In genomic region chr6:98994902-98995301, GRCm38 (mm10) we compare ENCODE assay signal across 16 mouse cellular contexts.
A peak's percentile ranks its signal among the peaks of the same experiment; 100 is the strongest.
DNase-seq lines count a peak whose midpoint lies in the region; ATAC-seq and TF ChIP-seq lines count a peak whose summit lies in the region.
"Had no signal": no experiment of that assay in that cellular context is flagged by ENCODE, and none has a peak within 500 bp of the region (broad histone marks: within the 10 kb centered on the region; RNA-seq: fewer than 3 reads in every experiment).

No protein-coding gene starts in this region.

- 71% methylated on average over 4 of the region's 4 CpGs for WGBS in liver, postnatal 0 days (ENCODE audit: insufficient replicate concordance)
- WGBS in hindbrain, embryonic 13.5 days = 69% methylated on average over 4 of the region's 4 CpGs
- 67% methylated on average over 4 of the region's 4 CpGs for WGBS in stomach, postnatal 0 days

- no peak for TF ChIP-seq EP300 in liver, postnatal 0 days (IDR thresholded peaks at IDR 0.05; ENCODE audit: low read depth)
- TF ChIP-seq EP300 in stomach, postnatal 0 days (optimal IDR thresholded peaks at IDR 0.05) = no peak

- no peaks in the 10 kb centered on the region for H3K27me3 ChIP-seq in liver, postnatal 0 days (ENCODE audit: insufficient read depth, low read length)
- H3K27me3 ChIP-seq in hindbrain, embryonic 13.5 days = peaks cover 3% of the 10 kb centered on the region
- H3K27me3 ChIP-seq in stomach, postnatal 0 days (ENCODE audit: control insufficient read depth, insufficient read depth, low read length) = no peaks in the 10 kb centered on the region
- H3K27me3 ChIP-seq: embryonic facial prominence, embryonic 15.5 days; limb, embryonic 13.5 days had no signal

- H3K4me3 ChIP-seq in liver, postnatal 0 days (ENCODE audit: low read depth, low read length) = no peak overlapping the region
- H3K4me3 ChIP-seq in hindbrain, embryonic 13.5 days = no peak overlapping the region
- H3K4me3 ChIP-seq in stomach, postnatal 0 days (ENCODE audit: low read depth, low read length) = no peak overlapping the region
- H3K4me3 ChIP-seq: embryonic facial prominence, embryonic 15.5 days; limb, embryonic 13.5 days had no signal

- no peak for DNase-seq in liver, postnatal 0 days
- DNase-seq in liver (no peak), A20 (ENCODE audit: low read depth, low spot score) (peak; percentile 85)
- peak; percentile 78 to 82 for DNase-seq in B cell, adult 2 months
- no peak for DNase-seq in stomach, postnatal 0 days (ENCODE audit: low spot score)
- no peak for DNase-seq in ovary, postnatal 36 days (ENCODE audit: low spot score)
- DNase-seq: adrenal gland, adult 2 months; cerebellum, adult 2 months; kidney, adult 8-10 months; kidney, postnatal 4 days; lung, adult 18-20 months; right cerebral cortex, postnatal 4 days; thymus, postnatal 4 days had no signal

- peaks cover 31% of the 10 kb centered on the region for H3K4me1 ChIP-seq in liver, postnatal 0 days (ENCODE audit: insufficient read depth)
- peaks cover 51% of the 10 kb centered on the region for H3K4me1 ChIP-seq in hindbrain, embryonic 13.5 days (replicated peaks)
- peaks cover 9% of the 10 kb centered on the region for H3K4me1 ChIP-seq in stomach, postnatal 0 days (replicated peaks; ENCODE audit: control insufficient read depth, insufficient read depth)

- ATAC-seq in liver, postnatal 0 days = no peak
- no peak for ATAC-seq in hindbrain, embryonic 13.5 days (ENCODE audit: low FRiP score)
- no peak for ATAC-seq in stomach, postnatal 0 days (ENCODE audit: low FRiP score, low TSS enrichment)

- H3K4me2 ChIP-seq in liver, postnatal 0 days (ENCODE audit: low read depth, low read length) = no peak overlapping the region
- no peak overlapping the region for H3K4me2 ChIP-seq in hindbrain, embryonic 13.5 days
- no peak overlapping the region for H3K4me2 ChIP-seq in stomach, postnatal 0 days (replicated peaks; ENCODE audit: low read depth)
- H3K4me2 ChIP-seq: embryonic facial prominence, embryonic 15.5 days; limb, embryonic 13.5 days had no signal

- H3K27ac ChIP-seq in liver, postnatal 0 days (ENCODE audit: low read depth) = peak overlapping the region; percentile 51; the same call in 1 of the 2 replicates
- peak overlapping the region; percentile 78 for H3K27ac ChIP-seq in hindbrain, embryonic 13.5 days
- H3K27ac ChIP-seq in stomach, postnatal 0 days (replicated peaks) = no peak overlapping the region
- H3K27ac ChIP-seq: embryonic facial prominence, embryonic 15.5 days; limb, embryonic 13.5 days had no signal

- no peak overlapping the region for H3K9ac ChIP-seq in liver, postnatal 0 days (replicated peaks)
- H3K9ac ChIP-seq in hindbrain, embryonic 13.5 days = 0 out of 2 replicates have a peak overlapping the region, but pooled peaks have one; percentile 31
- H3K9ac ChIP-seq in stomach, postnatal 0 days (ENCODE audit: low read length) = no peak overlapping the region
- H3K9ac ChIP-seq: embryonic facial prominence, embryonic 15.5 days; limb, embryonic 13.5 days had no signal

- no peaks in the 10 kb centered on the region for H3K9me3 ChIP-seq in liver, postnatal 0 days (ENCODE audit: low read length)
- H3K9me3 ChIP-seq in hindbrain, embryonic 13.5 days = no peaks in the 10 kb centered on the region
- H3K9me3 ChIP-seq in stomach, postnatal 0 days (ENCODE audit: control insufficient read depth, low read length) = no peaks in the 10 kb centered on the region
- H3K9me3 ChIP-seq: embryonic facial prominence, embryonic 15.5 days; limb, embryonic 13.5 days had no signal

- H3K36me3 ChIP-seq in liver, postnatal 0 days (replicated peaks; ENCODE audit: insufficient read depth, low read length) = no peaks in the 10 kb centered on the region; the same call in none of the 2 replicates
- no peaks in the 10 kb centered on the region for H3K36me3 ChIP-seq in hindbrain, embryonic 13.5 days
- H3K36me3 ChIP-seq in stomach, postnatal 0 days (ENCODE audit: control insufficient read depth, insufficient read depth, low read length) = no peaks in the 10 kb centered on the region
- H3K36me3 ChIP-seq: embryonic facial prominence, embryonic 15.5 days had no signal

- TF ChIP-seq CTCF in liver, postnatal 0 days (IDR thresholded peaks at IDR 0.05; ENCODE audit: low read depth) = no peak
- TF ChIP-seq CTCF in stomach, postnatal 0 days (IDR thresholded peaks at IDR 0.05; ENCODE audit: low read depth) = no peak

Comparison
In these comparisons a context has a peak if more than half of its experiments do, and no peak if none do; other contexts are left out.
1. DNase-seq: peak in A20 (single experiment) and B cell, adult 2 months (2 of 2); none in liver, postnatal 0 days (single experiment), liver (single experiment), stomach, postnatal 0 days (single experiment) and ovary, postnatal 36 days (single experiment).